Mouse (Mus musculus) right cerebral cortex, postnatal 14 days (tissue): ENCODE data around the gene Serp1.

Experiments
- DNase-seq: peaks from one replicate; pipeline ENCODE4 v3.0.0; 2022

Gene Serp1

DNA sequence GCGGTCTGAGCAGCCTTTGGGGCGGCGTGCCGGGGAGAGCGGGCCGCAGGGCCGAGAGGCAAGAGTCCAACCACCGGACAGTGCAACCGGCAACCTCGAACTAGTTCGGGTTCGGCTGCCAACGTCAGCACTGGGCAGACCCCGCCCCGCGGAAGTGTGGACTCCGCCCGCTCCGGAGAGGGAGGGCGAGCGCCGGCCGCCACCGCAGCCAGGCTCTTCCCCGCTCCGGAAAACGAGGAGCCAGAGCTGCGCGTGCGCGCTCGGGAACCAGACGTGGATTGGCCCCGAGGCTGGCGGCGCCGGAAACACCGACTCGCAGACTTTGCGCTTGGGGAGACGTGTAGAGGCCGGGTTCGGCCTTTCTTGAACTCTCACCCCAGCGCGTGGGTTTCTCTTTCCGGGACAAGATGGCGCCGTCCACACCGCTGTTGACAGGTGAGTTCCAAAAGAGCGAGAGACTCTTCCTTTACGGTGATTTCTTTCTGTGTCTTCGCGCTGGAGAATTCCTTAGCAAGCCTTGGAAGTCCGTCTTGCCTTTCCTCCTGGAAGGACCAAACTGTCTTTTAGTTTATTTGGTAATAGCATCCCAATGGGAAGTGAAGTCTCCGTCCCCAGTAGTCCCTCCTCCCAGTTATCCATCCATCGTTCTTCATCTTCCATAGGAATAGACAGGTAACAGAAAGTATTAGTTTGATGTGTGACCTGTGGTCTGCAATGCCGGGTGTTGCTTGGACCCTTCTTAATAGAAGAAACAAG, at the start of gene Serp1, which contains the start of gene Eif2a:
Gene Serp1 (minus strand): TSS at position 241 of the 756 bp plus-strand sequence.
Gene Eif2a (plus strand): TSS at position 170 of the 756 bp plus-strand sequence.
- DNase-seq: peak; percentile 99

DNA sequence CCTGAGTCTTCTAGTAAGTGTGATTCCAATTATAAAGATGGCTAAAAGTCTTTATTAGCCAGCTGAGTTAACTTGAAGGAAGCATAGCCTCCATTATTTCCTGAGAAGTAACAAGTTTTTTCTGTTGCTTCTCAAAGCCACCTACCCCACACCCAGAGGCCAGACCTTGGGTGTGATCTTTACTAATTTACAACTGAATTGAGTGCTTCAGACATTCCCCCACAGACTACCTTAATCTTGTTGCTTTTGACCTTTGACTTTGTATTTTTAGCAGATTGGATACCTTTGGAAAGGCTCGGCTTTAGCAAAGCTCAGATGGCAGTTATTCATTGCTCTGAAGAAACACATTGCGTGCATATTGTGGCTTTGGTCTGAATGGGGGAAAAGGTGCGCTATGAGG, 45.1 kb upstream of the Serp1 start:
- DNase-seq: no peak

DNA sequence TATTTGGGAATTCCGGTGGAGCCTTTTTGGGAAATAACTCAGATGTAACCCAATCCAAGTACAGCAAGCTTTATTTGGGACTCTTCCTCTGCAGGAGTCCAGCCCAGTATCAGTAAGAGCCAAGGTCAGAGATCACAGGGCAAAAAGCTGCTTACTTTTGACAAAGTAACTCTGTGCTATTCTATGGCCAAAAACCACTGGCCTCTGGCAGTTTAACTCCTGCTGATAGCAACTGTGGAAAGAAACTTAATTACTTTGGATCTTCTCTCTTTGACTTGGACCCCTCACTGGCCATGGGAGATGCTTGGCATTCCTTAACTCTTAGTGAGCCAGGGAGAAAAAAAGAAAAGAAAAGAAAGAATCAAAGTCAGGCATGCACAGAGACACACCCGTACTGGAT, 35.7 kb upstream of the Serp1 start:
- DNase-seq: no peak

DNA sequence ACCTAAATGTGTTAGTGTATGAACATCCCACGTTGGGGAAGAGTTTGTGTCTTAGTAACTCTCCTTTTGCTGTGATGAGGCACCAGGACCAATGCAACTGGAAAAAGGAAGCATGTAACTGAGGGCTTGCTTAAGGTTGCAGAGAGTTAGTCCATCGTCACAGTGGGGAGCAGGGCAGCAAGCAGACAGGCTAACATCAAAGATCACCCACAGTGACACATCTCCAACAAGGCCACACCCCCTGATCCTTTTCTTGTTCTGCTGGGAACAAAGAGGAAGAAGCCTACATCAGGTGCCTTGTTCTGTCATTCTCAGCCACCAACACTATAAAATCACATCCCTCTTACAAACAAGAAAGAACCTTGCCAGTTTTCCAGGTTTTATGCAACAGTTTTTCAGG, 34.2 kb upstream of the Serp1 start:
- no peak for DNase-seq

DNA sequence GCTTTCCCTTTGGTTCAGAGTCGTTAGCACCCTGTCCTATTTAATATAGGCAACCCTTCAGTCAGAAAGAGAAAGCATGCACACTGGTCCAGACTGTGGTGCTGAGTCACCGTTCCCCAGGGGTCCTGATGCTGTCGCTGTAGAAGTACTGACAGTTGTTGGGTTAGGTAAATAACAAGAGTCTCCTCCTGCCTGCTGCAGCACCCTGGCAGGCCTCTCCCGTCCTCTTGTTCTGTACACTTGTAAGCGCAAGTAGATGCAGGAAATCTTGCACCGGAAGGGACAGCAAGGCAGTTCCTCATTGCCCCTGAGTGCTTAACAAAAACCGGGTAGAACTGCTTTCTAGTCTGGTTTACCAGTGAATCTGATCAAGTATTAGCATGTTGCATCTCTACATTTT, 31.0 kb upstream of the Serp1 start:
- no peak for DNase-seq

DNA sequence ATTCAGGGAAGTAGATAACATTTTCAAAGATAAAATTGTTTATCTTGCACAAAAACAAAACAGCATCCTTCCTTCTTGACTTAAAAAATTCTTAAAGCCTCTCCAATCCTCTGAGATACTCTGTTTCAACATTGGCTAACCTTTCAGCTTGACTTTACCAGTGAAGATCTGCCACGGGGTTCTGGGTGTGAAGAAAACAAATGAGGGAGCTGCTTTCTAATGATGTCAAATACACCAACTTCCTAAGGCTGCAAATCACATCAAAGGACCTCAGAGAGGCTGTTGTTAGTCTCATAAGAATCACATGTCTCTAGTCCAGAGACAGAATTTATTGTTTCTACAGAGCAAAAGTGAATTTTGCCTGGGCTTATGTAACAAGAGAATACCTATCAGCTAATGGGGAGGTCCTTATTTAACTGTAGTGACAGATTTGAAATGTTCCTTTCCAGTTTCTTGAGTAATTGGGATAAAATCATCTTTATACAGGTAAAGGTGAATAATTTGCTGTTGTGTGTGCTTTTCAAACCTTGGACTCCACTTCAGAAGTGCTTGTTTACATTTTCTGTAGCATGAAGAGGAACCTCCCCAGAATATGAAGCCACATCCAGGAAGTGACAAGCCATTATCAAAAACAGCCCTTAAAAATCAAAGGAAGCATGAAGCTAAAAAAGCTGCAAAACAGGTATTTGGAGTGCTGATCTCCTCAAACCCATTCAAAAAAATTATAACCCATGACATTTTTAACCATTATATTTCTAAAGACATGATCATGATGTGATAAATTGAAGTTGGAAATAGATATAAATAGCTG, 26.5 kb upstream of the Serp1 start:
- no peak for DNase-seq

DNA sequence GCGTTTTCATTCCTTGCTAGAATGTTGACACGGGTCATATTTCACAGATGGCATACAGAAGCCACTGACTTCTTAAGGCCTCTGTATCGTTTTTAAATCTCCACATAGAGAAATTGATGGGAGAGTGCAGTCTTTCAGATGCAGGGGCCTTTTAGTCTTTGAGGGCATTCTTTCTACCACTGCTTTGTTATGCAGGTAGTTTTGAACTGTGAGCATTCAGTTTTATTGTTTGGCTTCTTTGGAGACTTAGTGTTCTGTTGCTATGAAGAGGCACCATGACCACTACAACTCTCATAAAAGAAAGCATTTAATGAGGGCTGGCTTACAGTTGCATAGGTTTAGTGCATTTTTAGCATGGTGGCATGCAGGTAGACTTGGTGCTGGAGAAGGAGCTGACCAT, 10.9 kb upstream of the Serp1 start:
- DNase-seq: no peak

DNA sequence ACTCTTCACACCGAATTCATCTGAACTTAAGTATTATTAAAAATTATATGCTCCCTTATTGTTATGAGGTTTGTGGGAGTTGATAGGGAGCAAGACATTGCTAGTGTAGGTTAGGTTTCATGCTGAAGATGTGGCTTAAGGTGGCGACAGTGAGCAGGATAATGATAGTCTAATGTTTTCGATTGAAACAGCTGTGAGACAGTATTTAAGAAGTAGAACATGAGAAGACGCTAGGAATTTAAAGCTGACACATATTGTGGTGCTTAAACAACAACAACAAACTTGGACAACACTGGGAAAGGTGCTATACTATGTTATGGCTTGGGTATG, 681 bp upstream of the Serp1 start:
- no peak for DNase-seq

DNA sequence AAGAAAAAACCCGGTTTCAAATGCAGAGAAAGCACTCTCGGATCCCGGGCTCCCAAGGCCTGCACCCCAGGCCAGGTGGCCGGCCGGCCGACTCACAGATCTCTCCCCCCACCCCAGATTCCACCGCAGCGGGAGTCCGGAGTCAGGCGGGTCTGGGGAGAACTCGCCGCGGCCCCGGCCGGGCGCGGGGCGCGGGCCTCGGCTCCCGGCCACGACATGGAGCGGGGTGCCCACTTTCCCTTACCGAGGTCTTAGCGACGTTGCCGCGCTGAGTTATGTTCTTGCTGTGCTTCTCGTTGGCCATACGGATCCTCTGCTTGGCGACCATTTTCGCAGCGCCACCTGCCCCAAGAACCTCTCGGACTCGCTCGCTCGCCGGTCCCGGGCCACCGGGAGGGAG, 526 bp downstream of the Serp1 start:
- DNase-seq: no peak

DNA sequence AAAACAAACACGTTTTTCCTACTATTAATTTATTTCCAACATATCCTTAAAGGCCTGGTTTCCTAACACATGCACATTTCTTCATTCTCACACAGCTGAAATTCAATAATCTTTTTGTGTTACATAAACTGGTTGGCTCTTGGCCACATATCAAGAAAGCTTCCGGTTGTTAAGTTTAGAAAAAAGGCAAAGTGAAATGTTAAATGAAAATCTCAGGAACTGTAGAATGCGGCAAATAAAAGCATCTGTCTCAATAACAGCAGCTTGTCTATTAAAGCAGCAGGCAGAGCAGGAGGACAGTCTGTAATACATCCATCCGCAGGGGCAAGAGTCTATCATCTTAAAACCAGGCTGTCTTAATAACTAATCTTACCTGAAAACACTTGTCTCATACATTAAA, 1.4 kb downstream of the Serp1 start:
- no peak for DNase-seq

DNA sequence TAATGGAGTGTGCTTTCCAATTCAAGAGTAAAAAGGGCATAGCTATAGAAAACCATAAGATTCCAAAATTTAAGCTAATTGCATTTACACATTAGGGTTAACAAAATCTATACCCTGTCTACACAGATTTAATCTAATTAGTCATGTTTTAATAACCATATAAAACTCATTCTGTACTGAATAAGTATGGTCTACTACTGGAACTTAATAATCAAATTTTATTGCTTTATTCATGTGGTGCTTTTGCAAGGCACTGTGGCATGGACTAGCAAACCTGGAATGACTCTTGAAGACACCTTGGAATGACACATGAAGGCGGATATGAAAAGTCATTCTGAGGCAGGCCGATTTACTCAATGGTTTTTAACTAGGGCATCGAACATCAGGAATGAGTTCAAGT, 2.3 kb downstream of the Serp1 start:
- no peak for DNase-seq

DNA sequence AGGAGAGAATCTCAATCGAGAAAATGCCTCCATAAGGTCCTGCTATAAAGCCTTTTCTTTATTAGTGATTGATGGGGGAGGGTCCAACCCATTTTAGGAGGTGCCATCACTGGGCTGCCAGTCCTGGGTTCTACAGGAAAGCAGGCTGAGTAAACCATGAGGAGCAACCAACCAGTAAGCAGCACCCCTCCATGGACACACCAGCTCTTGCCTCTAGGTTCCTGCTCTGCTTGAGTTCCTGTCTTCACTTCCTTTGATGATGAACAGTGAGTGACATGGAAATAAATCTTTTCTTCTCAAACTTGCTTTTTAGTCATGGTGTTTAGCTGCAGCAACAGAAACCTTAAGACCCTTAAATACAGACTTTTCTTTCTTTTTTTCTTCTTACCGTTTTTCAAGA, 4.3 kb downstream of the Serp1 start:
- DNase-seq: no peak

DNA sequence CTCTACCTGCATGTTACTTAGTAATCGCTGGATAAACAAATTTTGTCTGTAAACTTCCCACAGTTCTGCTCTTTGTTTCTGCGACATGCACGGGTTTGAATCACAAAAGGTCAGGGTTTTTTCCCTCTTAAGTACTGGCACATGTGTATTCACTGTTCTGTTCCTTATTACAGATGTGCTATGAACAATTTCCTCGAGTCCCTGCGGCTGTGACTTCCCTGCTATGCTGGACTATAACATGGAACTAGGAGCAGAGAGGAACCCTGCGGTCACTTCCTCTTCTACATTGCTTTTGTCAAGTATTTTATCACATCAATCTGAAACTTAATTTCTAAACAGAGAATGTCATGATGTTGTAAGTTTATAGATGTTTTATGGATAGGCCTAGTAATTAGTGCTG, 5.4 kb downstream of the Serp1 start:
- no peak for DNase-seq

DNA sequence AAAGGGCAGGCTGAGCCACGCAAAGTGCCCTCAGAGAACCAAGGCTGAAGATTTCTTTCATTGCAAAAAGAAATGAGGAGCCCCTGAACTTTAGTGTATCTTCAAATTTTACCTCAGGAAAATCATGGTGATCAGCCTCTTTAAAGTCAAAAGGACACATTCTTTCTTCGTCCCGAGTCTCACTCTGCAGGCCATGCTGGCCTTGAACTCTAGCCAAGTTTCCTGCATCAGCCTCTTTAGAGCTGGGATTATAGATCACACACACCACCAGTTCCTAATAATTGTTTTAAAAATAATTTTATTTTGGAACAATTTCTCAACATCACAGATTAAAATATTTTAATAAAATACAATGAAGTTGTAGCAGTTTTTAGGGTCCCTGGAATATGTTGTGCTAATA, 6.2 kb downstream of the Serp1 start:
- no peak for DNase-seq

DNA sequence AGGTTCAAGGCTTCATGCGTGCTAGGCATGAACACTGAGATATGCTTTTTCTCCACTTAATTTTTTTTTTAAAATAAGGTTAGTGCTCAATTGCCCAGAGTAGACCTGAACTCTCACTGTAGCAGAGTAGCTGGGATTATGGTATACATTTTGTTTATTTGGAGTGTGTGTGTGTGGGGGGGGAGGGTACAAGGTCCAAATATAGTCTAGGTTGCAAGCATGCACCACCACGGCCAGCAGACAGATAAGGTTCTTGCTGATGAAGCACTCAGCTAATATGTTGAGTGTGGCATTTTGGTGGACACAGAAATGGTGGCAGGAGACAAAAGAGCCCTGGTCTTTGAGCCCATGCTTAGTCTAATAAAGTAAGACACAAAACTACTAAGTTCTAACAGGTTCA, 6.7 kb downstream of the Serp1 start:
- no peak for DNase-seq

DNA sequence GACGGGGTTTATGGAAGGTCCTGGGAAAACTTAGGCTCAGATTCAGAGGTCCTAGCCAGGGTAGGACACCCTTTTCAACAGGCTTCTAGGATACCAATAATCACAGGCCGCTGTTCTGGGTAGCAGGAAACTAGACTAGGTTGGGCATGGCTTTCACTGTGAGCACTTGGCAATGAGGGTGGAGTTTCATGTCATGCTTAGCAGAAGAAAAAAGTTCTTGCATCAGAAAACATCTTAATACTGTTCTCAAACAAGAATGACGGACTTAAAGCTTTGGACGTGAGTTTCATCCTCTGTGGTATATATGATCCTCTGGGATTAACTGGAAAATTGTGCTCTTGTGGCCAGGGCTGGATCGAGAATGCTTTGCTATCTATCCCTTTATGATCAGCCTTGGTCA, 7.9 kb downstream of the Serp1 start:
- no peak for DNase-seq

DNA sequence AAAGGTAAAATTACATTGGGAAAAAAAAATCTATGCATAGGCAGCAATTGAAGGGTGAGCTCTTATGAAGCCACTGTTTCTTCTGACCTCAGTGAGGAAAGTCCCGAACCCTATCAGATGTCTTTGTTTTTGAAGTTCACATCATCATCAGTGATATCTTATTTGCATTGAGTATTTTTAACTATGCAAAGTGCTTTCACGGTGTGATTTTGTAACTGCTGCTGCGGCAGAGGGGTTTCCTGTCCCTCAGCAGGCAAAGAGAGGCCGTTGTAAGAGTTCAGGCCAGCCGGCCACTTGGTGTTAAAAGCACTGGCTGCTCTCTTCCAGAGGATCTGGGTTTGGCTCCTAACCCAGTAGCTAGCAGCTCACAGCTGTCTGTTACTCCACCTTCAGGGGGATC, 8.4 kb downstream of the Serp1 start:
- DNase-seq: no peak

DNA sequence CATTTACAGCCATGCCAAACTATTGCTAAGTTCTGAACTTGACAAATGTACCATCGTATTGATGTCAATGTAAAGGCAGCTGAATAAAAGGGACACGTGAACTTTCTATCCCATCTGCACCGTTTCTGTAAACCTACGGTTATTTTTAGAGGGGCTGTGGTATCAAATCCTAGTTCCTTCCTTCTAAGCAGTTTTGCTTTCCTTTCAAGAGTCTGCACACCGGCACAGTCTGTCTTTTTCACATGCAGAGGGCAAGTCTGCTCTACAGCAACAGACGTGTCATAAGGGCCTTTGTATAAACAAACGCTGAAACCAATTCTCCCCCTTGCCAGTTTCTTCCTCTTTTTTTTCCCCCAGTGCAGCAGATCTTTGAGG, 9.1 kb downstream of the Serp1 start:
- no peak for DNase-seq

DNA sequence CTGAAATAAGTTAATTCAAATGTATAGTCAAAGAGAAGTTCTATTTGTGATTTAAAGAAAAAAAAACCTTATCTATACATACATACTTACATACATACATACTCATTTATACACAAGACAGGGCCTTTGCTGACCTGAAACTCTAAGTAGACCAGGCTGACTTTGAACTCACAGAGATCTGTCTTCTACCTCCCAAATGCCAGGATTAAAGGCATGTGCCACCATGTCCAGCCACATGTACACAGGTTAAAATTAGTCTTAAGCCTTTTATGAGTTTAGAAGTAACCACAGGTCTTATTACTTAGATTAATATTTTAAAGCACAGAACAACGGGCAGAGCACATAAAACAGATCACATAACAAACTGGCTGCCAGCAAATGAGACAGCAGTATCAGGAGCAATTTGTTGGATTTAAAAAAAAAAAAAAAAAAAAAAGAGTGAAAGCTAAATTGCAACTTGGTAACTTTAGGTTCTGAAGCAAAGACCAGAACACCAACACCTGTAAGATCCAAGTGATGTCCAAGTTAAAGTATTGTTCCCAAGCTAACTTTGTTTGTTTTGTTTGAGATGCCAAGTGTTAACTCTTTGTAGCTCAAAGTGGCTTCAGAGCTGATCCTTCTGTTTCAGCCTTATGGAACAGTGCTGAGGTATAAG, 9.6 kb downstream of the Serp1 start:
- no peak for DNase-seq

DNA sequence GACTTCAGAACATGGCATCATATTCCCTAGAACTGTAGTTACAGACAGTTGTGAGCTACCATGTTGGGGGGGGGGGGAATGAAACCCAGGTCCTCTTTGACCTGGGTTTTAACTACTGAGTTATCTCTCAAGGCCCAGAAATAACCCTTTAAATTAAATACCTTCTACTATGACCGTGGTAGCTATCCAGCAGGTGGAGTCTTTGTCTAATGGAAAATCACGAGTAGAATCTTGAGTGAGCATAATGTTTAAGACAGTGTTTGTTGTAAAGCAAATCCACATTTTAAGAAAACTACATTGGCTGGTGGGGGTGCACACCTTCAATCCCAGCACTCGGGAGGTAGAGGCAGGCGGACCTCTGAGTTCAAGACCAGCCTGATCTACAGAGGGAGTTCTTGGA, 12.2 kb downstream of the Serp1 start:
- DNase-seq: no peak

DNA sequence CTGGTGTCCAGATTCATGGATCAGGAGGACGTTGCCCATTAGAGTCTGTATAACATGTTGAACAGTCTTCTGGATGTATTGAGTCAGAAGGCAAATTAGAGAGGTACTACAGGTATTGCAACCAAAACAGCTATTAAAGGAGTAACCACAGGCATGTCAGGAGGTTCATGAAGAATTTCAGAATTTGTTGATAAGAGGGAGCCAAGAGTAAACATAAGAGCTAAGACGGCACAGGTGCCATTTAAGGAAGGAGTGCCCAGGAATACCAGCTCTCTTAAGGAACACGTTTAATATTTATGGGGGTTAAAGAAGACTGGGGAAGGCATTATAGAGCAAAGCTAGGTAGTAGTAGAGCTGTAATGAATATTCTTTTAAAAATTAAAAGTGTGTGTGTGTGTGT, 13.0 kb downstream of the Serp1 start:
- no peak for DNase-seq

DNA sequence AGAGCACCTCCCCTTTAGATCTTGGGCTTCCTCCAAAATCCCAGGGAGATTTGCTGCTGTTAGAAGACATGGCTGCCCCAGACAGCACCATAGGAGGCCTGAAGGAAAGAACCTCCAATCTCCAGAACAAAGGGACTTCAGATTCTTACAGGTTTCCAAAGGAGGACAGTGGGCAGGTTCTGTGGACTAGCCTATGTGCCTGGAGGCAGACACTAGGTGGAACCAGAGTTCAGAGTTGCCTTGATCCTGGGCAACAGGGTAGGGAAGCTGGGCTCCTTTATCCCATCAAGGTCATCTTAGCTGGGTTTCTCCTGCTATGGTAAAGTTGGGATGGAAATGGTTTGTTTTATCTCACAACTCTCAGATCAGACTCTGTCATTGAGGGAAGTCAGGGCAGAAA, 14.1 kb downstream of the Serp1 start:
- DNase-seq: no peak

DNA sequence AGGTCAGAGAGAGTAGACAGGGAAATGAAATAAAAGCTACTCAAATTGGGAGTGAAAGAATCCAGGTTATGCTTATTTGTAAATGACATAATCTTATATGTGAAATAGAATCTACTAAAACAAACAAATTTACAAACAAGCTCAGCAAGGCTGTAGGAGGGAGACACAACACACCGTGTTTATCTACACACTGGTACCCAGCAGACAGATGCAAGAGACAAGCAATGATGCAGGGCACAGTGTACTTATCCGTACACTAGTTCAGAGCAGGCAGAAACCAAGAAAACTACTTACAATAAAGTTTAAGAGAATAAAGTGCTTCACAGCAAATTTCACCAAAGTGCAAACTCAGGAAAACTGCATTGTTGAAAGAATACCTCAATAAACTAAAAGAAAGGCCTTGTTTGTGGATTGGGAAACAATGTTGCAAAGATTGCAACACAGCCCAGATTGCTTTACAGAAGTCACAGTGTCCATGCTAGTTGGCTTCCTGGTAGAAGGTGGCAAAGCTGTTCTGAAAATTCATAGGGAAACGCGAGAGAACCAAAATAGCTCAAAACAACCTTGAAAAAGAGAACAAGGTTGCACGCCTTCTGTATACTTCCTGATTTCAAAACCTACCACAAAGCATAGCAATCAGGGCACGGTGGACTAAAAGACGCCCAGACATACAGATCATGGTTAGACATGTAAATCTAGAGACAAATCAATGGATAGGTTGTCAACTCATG, 17.5 kb downstream of the Serp1 start:
- no peak for DNase-seq

DNA sequence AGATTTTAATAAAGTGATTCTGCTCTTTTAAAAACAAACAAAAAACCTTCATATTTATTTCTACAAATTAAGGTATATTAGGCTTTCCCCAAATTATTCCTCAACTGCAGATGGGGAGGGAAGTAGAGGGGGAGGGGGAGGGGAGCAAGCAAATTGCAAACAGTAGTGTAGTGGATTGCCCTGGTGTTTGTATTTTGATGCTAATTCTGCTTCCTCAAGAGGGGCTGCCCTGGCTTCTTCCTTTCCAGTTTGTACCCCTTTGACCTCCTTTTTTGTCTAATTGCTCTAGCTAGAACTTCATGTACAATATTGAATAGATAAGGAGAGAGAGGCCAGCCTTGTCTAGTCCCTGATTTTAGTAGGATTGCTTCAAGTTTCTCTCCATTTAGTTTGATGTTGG, 21.0 kb downstream of the Serp1 start:
- no peak for DNase-seq
